Mouse (Mus musculus): Measurements from ENCODE around the gene Col5a3.

DNA sequence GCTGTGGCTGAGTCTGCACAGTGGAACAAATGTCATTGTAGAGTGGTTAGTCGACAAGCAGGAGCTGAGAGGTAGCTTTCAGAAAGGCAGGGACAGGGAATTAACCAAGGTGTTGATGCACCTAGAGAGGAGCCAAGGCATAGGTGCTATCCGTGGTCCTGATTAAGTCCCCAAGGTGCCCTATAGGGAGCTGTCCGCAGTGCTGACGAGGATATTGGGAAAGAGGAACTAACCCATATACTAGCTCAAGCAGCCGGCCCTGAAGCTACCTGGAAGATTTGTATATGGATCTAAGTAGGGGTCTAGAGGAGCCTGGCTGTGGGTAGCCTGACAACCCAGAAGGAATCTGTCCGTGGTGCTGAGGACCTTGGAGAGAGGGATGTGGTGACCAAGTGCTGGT lies 42.3 kb upstream of the Col5a3 start:
- TF ChIP-seq GATA1 (IDR thresholded peaks at IDR 0.05; ENCODE audit: borderline replicate concordance, low read length) = no peak
- TF ChIP-seq FLI1 (IDR thresholded peaks at IDR 0.05; ENCODE audit: low read length) = no peak
